Mouse (Mus musculus): ENCODE results near the gene Gm49361.
"Not testable (repeated sequence)": the region's sequence is repeated elsewhere in the genome, so short reads cannot be mapped to it uniquely, and the experiment has no call there.

Gm49361 gene

GRCm38 (mm10) chr14:57746001-57746771 is at the start of gene Gm49361:
Gm49361 (minus strand) TSS chr14:57746103.
- peak; percentile 90 for DNase-seq

GRCm38 (mm10) chr14:57791171-57791570 is 45.3 kb upstream of the Gm49361 start:
- DNase-seq, result no peak

DNA sequence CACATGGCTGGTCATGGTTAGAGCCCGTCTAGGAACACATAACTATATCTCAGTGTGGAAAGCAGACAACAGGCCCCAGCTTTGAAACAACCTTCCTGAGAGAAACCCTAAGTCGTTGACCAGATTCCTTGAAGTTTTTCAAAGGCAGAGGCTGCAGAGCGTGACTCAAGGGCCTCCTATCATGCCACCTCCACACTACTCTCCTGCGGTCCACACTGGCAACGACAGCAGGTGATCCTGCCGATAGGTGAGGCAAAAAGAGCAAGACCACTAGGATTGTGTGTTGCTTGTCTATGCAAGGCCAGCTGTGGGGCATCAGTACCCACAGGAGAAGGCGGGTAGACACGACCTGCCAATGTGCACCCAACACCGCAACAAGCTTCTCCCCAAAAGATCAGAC is 43.9 kb upstream of the Gm49361 start:
- DNase-seq, result no peak

- DNase-seq, result no peak
These were observed 43.4 kb upstream of the Gm49361 start for GRCm38 (mm10) chr14:57789311-57789710.

GRCm38 (mm10) chr14:57787406-57787805 is 41.5 kb upstream of the Gm49361 start:
- no peak for DNase-seq

DNA sequence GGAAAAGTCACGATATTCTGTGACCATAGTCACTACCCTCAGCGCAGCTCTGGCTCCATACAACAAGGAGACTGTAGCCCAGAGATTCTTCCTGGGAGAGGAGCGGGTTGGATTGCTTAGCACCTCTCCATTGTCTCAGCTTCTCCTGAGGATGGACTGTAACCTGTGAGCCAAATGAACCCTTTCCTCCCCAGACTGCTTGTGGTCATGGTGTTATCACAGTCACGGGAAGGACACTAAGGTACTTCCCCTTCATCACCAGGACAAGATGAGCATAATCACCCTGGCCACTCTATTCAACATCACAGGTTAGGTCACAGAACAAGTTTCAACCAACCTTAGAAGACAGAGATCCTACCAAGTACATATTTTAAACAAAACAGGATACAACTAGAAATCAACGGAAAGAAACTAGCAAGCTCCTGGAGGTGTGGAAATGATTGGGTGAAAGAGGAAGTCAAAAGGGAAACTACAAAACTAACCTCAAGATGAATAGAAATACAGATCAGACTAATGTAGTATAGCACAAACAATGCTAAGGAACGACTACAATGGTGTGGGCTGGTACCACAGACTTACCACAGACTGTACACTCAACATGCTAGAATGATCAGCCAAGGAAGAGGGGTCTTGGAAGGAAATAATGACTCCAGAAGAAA is 26.4 kb upstream of the Gm49361 start:
- DNase-seq, result no peak

DNA sequence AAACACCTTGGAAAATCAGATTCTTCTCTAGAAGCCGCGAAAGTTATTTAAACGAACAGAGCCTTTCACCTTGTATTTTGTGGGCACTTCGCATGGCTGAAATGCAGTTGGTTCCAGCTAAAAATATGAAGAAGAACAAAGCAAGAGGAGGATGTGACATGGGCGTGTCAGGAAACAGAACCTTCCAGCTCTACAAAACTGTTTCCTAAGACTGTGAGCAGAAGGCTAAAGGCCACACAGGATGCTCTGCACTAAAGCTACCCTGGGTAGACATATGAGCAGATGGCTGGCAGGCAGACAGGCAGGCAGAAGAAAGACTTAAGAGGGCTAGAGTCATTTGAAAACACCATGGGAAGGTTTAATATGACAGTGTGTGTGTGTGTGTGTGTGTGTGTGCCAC is 23.2 kb upstream of the Gm49361 start:
- no peak for DNase-seq

- no peak for DNase-seq
These were observed 14.8 kb upstream of the Gm49361 start for GRCm38 (mm10) chr14:57760447-57761412.

DNA sequence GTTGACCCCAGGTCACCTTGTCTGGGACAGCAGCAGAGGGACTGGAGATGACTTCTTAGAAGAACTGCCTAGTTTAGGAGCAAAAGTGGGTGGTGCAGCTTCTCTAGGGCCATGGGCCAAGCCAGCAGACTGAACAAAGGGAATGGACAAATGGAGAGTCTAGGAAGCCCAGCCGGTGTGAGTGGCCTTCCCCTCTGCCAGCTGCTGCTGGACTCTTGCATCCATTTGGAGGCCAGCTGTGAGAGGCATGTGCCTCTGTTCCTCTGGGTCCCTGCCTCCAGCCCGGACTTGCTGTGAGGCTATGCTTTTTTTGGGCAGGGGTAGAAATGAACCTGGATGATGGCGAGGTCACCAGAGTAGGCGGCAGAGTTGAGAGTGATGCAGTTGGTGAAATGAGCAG is 12.3 kb upstream of the Gm49361 start, which contains the start of gene Lats2:
Gene Lats2 (minus strand): TSS at position 152 of the 400 bp plus-strand sequence.
- no peak for DNase-seq

DNA sequence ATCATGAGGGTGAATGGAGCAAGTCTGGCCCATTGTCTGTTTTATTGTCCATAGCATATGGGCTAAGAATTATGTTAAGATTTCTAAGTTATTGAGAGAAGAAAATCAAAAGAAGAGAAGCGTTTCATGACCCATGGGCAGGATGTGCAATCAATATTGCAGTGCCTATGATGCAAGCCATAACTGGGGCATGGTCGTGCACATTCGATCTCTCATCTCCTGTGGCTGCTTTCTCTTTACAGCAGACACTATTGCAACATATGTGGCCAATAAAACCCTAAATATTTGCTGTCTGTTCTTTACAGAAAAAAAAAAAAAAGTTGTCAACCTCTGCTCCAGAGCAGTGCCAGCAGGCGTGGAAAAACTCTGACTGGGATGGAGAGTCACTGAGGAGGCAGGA is 10.2 kb upstream of the Gm49361 start:
- no peak for DNase-seq

DNA sequence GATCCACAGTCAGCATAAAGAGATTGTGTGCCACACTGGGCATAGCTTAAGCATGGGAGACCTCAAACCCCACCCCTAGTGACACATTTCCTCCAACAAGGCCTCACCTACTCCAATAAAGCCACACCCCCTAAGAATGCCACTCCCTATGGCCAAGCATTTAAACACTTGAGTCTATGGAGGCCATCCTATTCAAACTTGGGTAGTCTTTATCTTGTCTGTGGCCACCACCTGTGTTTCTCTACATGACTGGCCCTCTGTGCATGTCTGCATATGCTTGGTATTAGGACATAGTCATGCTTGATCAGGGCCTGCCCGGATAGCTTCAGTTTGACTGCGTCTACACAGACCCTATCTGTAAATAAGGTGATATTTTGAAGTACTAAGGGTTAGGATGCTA is 9.8 kb upstream of the Gm49361 start:
- no peak for DNase-seq

DNA sequence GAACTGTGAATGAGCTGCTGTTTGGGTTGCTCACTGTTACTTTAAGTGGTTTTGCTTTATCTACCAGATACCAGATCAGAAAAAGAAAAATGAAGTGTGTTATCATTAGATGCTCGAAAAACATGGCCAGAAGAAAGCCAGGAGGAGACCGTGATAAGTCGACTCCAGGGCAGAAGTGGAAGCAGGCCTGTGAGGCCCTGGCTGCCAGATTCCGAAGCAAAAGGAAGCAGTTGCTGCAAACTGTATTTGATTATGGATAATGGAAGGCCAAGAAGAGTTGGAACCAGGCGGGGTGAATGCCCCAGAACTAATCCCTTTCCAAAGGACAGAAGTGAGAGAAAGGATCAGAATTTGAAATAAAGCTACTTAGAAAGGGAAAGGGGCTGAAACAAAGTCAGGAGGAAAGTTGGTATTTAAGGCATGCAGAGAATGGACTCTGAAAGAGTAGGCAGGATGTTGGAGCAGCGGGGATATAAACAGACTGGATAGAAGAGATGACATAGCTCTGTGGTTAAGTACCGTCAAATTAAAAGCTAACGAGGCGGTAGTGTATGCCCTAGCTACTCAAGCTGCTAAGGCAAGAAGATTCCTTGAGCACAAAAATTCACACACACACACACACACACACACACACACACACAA is 7.6 kb upstream of the Gm49361 start:
- DNase-seq, result no peak

GRCm38 (mm10) chr14:57751006-57751405 is 5.1 kb upstream of the Gm49361 start:
- DNase-seq, result not testable (repeated sequence)

DNA sequence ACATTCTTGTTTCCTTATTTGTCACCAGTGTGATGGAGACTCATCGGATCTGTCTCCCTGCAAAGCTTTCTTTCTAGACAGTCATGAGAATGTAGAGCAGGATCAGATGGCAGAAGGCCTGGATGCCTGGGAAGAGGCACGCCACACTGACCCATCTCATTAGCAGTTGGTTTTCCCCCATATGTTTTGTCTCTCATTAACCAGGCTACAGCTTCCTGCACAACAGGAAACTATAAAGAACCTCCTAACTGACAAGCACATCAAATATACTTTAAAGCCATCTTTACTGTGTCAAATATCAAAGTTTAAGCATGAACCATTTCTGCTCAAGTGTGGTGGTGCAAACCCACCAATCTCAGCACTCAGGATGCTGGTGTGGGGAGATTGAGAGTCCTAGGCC is 3.6 kb upstream of the Gm49361 start:
- DNase-seq, result no peak

DNA sequence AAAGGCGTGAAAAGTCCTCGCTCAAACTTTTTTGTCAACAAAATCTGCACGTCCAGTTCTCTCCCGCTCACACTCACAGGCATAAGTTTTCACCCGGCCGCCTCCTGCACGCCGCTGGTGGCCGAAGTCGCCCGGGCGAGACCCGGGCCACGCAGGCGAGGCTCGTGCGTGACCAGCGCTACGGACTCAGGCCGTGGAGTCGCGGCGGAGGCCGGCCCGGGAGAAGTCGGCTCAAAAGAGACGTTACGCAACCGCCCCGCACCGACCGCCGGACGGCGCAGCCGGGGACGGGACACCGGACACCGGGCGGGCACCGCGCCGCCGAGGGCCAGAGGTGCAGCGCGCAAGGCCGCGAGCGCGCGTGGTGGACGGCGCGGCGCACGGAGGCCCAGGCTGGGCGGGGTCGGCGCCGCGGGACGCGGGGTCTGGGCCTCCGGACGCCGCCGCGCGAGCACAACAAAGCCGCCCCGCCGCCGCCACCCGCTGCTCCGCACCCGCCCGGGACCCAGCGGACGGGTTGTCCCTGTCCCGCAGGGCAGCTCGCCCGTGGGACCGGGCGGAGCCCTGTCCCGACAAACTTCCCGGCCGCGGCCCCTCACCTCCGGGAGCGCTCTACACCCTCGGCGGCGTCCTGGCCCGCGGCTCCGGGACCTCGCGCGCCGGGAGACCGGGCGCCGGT is 473 bp downstream of the Gm49361 start:
- DNase-seq, result peak; percentile 65

- no peak for DNase-seq
These were observed 1.4 kb downstream of the Gm49361 start for GRCm38 (mm10) chr14:57744547-57744946.

- no peak for DNase-seq
These were observed 5.3 kb downstream of the Gm49361 start for GRCm38 (mm10) chr14:57740651-57741050.

GRCm38 (mm10) chr14:57737089-57737488 is 8.8 kb downstream of the Gm49361 start:
- no peak for DNase-seq

- DNase-seq, result no peak
These were observed 9.8 kb downstream of the Gm49361 start for GRCm38 (mm10) chr14:57736141-57736540.

GRCm38 (mm10) chr14:57732668-57733293 is 13.1 kb downstream of the Gm49361 start:
- DNase-seq, result no peak

GRCm38 (mm10) chr14:57730527-57730926 is 15.4 kb downstream of the Gm49361 start:
- no peak for DNase-seq

All from cerebellum, adult 9-11 months (tissue).